Mouse (Mus musculus) lung, adult 2 months (tissue): ENCODE results near the gene Nectin4.

ENCODE experiments used
- CTCF ChIP-seq: fragments of 200-500 bp; IDR thresholded peaks from 2 replicates; pipeline ENCODE4 v1.5.1; 2011; ENCODE audit warnings: mild to moderate bottlenecking, low read length, control low read depth; ENCODE audit not compliant: insufficient read depth
- POLR2A ChIP-seq: fragments of 200-500 bp; IDR thresholded peaks from 2 replicates; pipeline ENCODE4 v1.6.1; 2011; ENCODE audit warnings: low read depth, mild to moderate bottlenecking, control low read depth, low read length, borderline replicate concordance; ENCODE audit errors: extremely low read depth

DNA sequence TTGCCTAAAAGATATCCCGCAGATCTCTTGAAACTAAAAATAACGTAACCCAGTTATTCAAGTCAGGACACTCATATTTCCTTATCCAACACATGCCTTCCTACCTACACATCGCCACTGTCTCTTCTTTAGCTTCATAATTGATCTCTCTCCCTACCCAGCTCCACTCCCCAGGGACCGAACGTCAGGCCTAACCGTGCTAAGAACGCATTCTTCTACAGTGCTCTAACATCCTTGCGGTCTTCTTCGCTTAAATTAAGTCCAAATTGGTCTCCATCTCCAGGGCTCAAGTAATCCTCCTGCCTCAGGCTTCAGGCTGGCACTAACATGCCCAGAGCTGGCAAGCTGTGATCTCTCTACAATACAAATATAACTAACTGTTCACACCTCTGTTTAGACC is 41.7 kb upstream of the Nectin4 start:
- TF ChIP-seq CTCF (no peak), POLR2A (no peak)
